Mouse (Mus musculus) hindbrain, embryonic 11.5 days (tissue): ENCODE data around the gene Cant1. TPM values are rescaled to one million over a fixed set of nuclear protein-coding genes. Genes with fewer than 3 reads are reported as not detected.

Experiments
- ATAC-seq: fragments of 200-750 bp; cut with Nextera tagmentation; 2 replicates; pipeline ENCODE4 v1.8.0; 2017; ENCODE audit warnings: mild to moderate bottlenecking, moderate TSS enrichment, moderate library complexity; ENCODE audit not compliant: low FRiP score
- DNase-seq: peaks from one replicate; pipeline ENCODE4 v3.0.0-alpha.2; 2015; ENCODE audit warnings: low spot score
- H3K27ac ChIP-seq: fragments of 300-500 bp; sonication (generic); 2 replicates; pipeline ENCODE4 v1.5.1; 2014; ENCODE audit warnings: mild to moderate bottlenecking, low read depth, low read length
- H3K27me3 ChIP-seq: fragments of 300-500 bp; sonication (generic); 2 replicates; pipeline ENCODE4 v1.6.1; 2014; ENCODE audit warnings: mild to moderate bottlenecking, low read length, moderate library complexity, mixed read lengths; ENCODE audit not compliant: control insufficient read depth, insufficient read depth
- H3K36me3 ChIP-seq: fragments of 300-500 bp; sonication (generic); 2 replicates; pipeline ENCODE4 v1.6.1; 2014; ENCODE audit warnings: mild to moderate bottlenecking, low read length, moderate library complexity, mixed read lengths; ENCODE audit not compliant: control insufficient read depth, insufficient read depth
- H3K4me1 ChIP-seq: fragments of 300-500 bp; sonication (generic); replicated peaks from 2 replicates; pipeline ENCODE4 v1.6.1; 2014; ENCODE audit warnings: low read length, mixed read lengths; ENCODE audit not compliant: control insufficient read depth, insufficient read depth
- H3K4me2 ChIP-seq: fragments of 300-500 bp; sonication (generic); replicated peaks from 2 replicates; pipeline ENCODE4 v1.6.1; 2014; ENCODE audit warnings: mild to moderate bottlenecking, low read depth, low read length
- H3K4me3 ChIP-seq: fragments of 300-500 bp; sonication (generic); 2 replicates; pipeline ENCODE4 v1.5.1; 2014; ENCODE audit warnings: low read depth, low read length
- H3K9ac ChIP-seq: fragments of 300-500 bp; sonication (generic); 2 replicates; pipeline ENCODE4 v1.6.1; 2014; ENCODE audit warnings: low read depth, low read length
- H3K9me3 ChIP-seq: fragments of 300-500 bp; sonication (generic); 2 replicates; pipeline ENCODE4 v1.6.1; 2016; ENCODE audit warnings: low read length; ENCODE audit not compliant: control insufficient read depth
- WGBS: fragments of 180-500 bp; shearing (Covaris S2); extraction: QIAGEN DNeasy Blood & Tissue Kit; methylation state at CpG from one replicate; pipeline ENCODE4 v1.1.7; 2014; 5-methylcytosine and 5-hydroxymethylcytosine counted together
- polyA plus RNA-seq: library from polyadenylated mRNA; unstranded; fragments of >200 nt; fragmentation: Nextera tagmentation; extraction: Ambion mirVana; gene quantifications from 2 replicates; pipeline ENCODE4 v1.2.1, GENCODE M21; 2014

Cant1 gene
- polyA plus RNA-seq, 1 experiment from 2014 or later = 21.0 TPM

- WGBS = 66% methylated on average over 7 of the region's 7 CpGs
- Histone ChIP-seq H3K4me1 (no peaks in the 10 kb centered on the region; the same call in 1 of the 2 replicates), H3K36me3 (no peaks in the 10 kb centered on the region), H3K9ac (no peak overlapping the region), H3K27me3 (no peaks in the 10 kb centered on the region; the same call in 1 of the 2 replicates), H3K4me2 (no peak overlapping the region), H3K27ac (no peak overlapping the region), H3K4me3 (no peak overlapping the region), H3K9me3 (no peaks in the 10 kb centered on the region)
- ATAC-seq (no peak), DNase-seq (no peak)
Measured at GRCm38 (mm10) chr11:118365171-118365570, 53.7 kb downstream of the Cant1 start.

DNA sequence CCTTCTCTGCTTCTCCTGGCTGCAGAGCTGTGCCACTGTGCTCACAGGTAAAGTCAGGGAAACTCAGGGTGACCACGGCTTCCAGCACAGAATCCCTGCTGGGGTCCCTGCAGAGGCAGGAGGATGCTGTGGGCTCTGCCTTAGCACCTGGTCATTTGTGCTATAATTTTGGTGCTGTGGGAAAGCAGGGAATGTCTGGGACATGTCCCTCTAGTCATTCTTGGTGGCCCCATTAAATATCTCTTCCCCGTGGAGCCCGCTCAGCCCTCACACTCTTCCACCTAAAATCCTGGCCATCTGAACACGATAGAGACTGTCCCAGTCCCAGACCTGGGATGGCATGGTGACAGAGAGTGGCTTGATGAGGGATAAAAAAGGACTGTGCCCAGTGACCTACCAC, 54.9 kb downstream of the Cant1 start:
- Histone ChIP-seq H3K27me3 (no peaks in the 10 kb centered on the region; the same call in 1 of the 2 replicates), H3K9me3 (no peaks in the 10 kb centered on the region), H3K4me2 (no peak overlapping the region), H3K36me3 (no peaks in the 10 kb centered on the region), H3K9ac (no peak overlapping the region; the same call in 1 of the 2 replicates), H3K4me1 (no peaks in the 10 kb centered on the region; the same call in 1 of the 2 replicates), H3K27ac (no peak overlapping the region), H3K4me3 (no peak overlapping the region)
- 88% methylated on average over 4 of the region's 4 CpGs for WGBS
- DNase-seq (no peak), ATAC-seq (no peak)

DNA sequence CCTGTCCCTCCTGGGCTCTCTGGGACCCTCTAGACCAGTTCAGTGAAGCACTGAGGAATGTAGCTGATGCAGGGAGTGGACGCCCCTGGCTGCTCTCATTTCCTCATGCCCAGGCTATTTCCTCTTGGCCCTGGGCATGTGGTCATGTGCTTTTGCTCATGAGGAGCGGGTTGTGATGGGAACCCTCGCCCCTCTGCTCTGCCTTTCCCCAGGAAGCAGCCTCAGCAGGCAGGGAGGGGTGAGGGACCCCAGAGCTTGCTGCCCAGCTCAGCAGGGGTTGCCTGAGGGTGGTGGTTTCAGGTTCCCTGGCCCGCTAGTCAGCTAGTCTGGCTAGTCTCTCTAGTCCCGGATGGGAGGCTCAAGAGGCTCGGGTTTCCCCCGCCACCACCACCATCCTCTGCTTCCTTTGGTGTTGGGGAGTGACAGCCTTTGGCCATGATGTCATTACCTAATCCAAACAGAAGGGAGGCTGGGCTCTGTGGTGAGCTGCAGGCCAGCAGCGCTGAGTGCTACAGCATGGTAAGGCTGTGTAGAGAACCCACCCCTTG, 55.8 kb downstream of the Cant1 start:
- Histone ChIP-seq H3K27ac (no peak overlapping the region), H3K4me1 (no peaks in the 10 kb centered on the region; the same call in 1 of the 2 replicates), H3K4me3 (no peak overlapping the region)

GRCm38 (mm10) chr11:118362501-118362900, 56.4 kb downstream of the Cant1 start:
- Histone ChIP-seq H3K9ac (no peak overlapping the region), H3K4me3 (no peak overlapping the region), H3K36me3 (no peaks in the 10 kb centered on the region), H3K4me2 (no peak overlapping the region), H3K4me1 (no peaks in the 10 kb centered on the region; the same call in 1 of the 2 replicates), H3K27me3 (no peaks in the 10 kb centered on the region; the same call in 1 of the 2 replicates), H3K27ac (no peak overlapping the region), H3K9me3 (no peaks in the 10 kb centered on the region)
- DNase-seq (no peak), ATAC-seq (no peak)
- 60% methylated on average over 1 of the region's 1 CpGs for WGBS

More for the DNA sequence above, 55.8 kb downstream of the Cant1 start:
- Histone ChIP-seq H3K9ac (no peak overlapping the region; the same call in 1 of the 2 replicates), H3K36me3 (no peaks in the 10 kb centered on the region), H3K27me3 (no peaks in the 10 kb centered on the region; the same call in 1 of the 2 replicates), H3K4me2 (no peak overlapping the region), H3K9me3 (no peaks in the 10 kb centered on the region)
- DNase-seq (peak; percentile 39), ATAC-seq (no peak)
- WGBS = 10% methylated on average over 8 of the region's 8 CpGs

- DNase-seq (no peak), ATAC-seq (no peak)
- Histone ChIP-seq H3K9me3 (no peaks in the 10 kb centered on the region), H3K27me3 (no peaks in the 10 kb centered on the region; the same call in 1 of the 2 replicates), H3K4me1 (no peaks in the 10 kb centered on the region; the same call in 1 of the 2 replicates), H3K9ac (no peak overlapping the region), H3K4me3 (no peak overlapping the region), H3K27ac (no peak overlapping the region), H3K36me3 (no peaks in the 10 kb centered on the region), H3K4me2 (no peak overlapping the region)
- 74% methylated on average over 10 of the region's 10 CpGs for WGBS
Measured at GRCm38 (mm10) chr11:118360907-118361341, 58.0 kb downstream of the Cant1 start.

GRCm38 (mm10) chr11:118360491-118360890, 58.4 kb downstream of the Cant1 start:
- Histone ChIP-seq H3K4me3 (no peak overlapping the region), H3K4me1 (no peaks in the 10 kb centered on the region; the same call in 1 of the 2 replicates), H3K27ac (no peak overlapping the region), H3K36me3 (no peaks in the 10 kb centered on the region), H3K27me3 (no peaks in the 10 kb centered on the region; the same call in 1 of the 2 replicates), H3K4me2 (no peak overlapping the region), H3K9me3 (no peaks in the 10 kb centered on the region), H3K9ac (no peak overlapping the region)
- no peak for DNase-seq
- ATAC-seq = no peak
- 84% methylated on average over 7 of the region's 7 CpGs for WGBS

Other genes starting within 250 kb of the Cant1 start
- 16.5 and 16.7 TPM in 2 replicates for gene Cyth1, start 170.5 kb downstream of the Cant1 start, polyA plus RNA-seq
- gene Usp36, start 128.8 kb downstream of the Cant1 start, polyA plus RNA-seq = 9.8 and 9.9 TPM in 2 replicates
- gene Cep295nl, start 76.6 kb downstream of the Cant1 start, polyA plus RNA-seq = 0.37 and 0.42 TPM in 2 replicates
- gene Timp2, start 63.3 kb downstream of the Cant1 start, polyA plus RNA-seq = 39.5 and 41.2 TPM in 2 replicates
- gene Lgals3bp, start 17.0 kb downstream of the Cant1 start, polyA plus RNA-seq = 1.9 and 2.7 TPM in 2 replicates
- 1.1 and 2.5 TPM in 2 replicates for gene C1qtnf1, start 9.1 kb upstream of the Cant1 start, polyA plus RNA-seq
- gene Engase, start 57.7 kb upstream of the Cant1 start, polyA plus RNA-seq = 4.7 and 4.8 TPM in 2 replicates